Mouse (Mus musculus) megakaryocyte, adult 5-6 weeks (primary cell): ENCODE results near the gene Psma4. TPM values are rescaled to one million over a fixed set of nuclear protein-coding genes. Genes with fewer than 3 reads are reported as not detected.
"Not testable (repeated sequence)": the region's sequence is repeated elsewhere in the genome, so short reads cannot be mapped to it uniquely, and the experiment has no call there.

ENCODE experiments used
- ATAC-seq: 2 replicates; pipeline ENCODE4 v1.8.0; 2016; ENCODE audit warnings: mild to moderate bottlenecking, inconsistent platforms; ENCODE audit not compliant: poor library complexity, severe bottlenecking
- total RNA-seq, 2 experiments: library from RNA; stranded (forward) in 1 of 2; stranded (reverse) in 1 of 2; fragments of 153-499, 151-499 nt in 1 of 2; fragments of 221-1000, 200-1000 nt in 1 of 2; gene quantifications; 2 replicates each; pipeline versions ENCODE4 v1.2.3 to v1.2.4; 2015 to 2017

Gene Psma4
- total RNA-seq (2015), result 291 and 300 TPM in 2 replicates
- 323 and 387 TPM in 2 replicates for total RNA-seq (2017)

DNA sequence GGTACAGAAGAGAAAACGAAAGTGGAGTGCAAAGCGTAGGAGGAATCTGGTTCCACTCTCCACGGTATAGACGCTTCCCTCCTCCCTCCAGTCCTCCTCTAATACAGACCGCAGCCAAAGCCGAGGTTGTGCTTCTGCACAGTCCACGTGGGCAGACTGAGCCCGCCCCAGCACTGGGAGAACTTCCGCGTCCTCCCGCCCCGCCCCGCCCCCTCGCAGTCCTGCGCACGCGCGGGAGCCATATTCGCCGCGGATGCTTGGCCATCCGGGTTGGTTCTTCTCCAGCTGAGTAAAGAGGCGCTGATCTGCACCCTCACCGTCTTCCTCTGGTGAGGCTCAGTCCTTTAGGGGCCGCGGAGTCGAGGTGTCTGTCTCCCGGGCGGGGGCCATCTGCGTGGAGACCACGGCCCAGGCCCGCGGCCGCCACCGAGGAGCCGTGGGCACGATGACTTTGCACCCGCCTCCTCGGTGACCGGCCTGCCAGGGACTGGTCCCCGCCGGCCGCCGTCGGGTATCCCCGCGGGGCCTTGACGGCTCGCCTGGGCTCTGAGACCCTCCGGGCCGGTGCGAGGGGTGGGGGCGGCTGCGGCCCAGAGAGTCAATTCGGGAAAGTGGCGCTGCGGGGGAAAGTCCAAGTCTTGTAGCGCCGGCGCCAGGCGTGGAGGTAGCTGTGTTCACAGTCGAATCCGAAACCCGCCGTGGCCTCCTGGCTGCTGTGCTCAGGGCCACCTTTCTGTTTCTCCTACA is at the start of gene Psma4, which contains the start of gene AY074887:
Gene Psma4, plus strand, starts transcription at position 216 of the 747 bp plus-strand sequence.
Gene AY074887, minus strand, starts transcription at position 424 of the 747 bp plus-strand sequence.
- ATAC-seq, result peak; percentile 98

GRCm38 (mm10) chr9:54909446-54909845 is 41.1 kb upstream of the Psma4 start:
- ATAC-seq, result no peak

DNA sequence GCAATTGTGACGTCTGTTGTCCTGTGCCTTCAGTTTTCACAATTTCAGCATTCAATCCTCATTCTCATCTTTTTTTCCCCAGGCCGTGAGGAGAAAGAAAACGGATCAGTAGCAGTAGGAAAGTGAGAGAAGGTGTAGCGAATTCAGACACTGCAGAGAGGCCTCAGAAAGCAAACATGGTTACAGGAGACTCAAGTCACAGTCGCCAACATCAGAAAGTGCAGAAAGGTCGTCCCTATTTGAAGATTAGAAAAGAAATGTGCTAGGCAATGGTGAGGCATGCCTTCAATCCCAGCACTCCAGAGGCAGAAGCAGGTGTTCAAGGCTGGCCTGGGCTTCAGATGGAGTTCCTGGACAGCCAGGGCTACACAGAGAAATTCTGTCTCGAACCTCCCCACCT is 35.0 kb upstream of the Psma4 start:
- no peak for ATAC-seq

GRCm38 (mm10) chr9:54916401-54916800 is 34.2 kb upstream of the Psma4 start:
- ATAC-seq, result no peak

DNA sequence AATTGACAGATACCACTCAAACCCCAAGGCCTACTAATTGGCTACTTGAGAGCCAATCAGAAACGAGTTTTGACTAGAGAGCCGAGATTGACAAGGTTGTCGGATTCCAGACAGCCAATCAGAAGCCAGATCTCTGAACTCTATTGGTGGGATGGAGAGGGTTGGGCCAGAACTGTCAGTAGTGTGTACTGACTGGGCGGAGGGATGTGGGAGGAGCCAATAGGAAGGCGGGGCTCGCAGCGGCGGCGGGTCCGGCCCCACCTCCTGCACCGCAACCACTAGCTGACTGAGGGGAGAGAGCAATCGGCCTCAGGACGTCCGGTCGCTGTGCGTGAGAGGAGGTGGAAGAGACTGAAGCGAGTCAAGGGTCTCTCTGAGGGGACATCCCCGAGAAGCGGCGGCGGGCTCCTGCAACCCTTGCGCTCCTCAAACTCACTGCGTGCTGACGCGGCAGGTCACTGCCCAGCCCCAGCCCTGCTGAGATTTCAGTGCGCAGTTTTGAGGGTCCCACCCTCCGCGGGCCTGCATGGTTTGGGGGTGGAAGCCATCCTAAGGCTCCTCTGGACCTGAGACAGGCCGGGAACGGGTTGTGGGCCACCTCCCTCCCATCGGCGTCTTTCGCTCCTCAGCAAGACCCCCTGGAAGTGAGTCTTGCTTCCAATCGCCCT is 33.4 kb upstream of the Psma4 start, which contains the start of gene Hykk:
Gene Hykk, plus strand, starts transcription at position 274 of the 668 bp plus-strand sequence.
- peak; percentile 93 for ATAC-seq

DNA sequence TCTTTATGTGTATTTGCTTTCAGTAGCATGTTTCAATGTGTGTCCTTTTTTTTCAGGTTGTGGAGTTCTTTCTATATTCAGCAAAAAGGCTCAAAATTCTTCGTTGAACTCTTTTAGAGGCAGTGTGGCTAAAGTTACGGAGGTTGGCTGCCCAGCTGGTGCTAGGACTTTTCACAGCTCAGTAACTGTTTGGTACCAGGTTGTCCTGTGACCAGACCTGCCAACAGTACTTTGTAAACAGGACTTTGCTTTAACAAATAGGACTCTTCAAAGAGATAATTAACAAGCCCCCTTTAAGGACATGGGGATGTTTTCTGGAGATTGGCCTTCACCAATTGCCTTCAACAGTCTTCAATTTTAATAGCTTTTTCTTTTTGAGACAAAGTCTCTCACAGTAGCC is 32.4 kb upstream of the Psma4 start:
- ATAC-seq, result no peak

- no peak for ATAC-seq
Measured at GRCm38 (mm10) chr9:54918781-54919180, 31.8 kb upstream of the Psma4 start.

DNA sequence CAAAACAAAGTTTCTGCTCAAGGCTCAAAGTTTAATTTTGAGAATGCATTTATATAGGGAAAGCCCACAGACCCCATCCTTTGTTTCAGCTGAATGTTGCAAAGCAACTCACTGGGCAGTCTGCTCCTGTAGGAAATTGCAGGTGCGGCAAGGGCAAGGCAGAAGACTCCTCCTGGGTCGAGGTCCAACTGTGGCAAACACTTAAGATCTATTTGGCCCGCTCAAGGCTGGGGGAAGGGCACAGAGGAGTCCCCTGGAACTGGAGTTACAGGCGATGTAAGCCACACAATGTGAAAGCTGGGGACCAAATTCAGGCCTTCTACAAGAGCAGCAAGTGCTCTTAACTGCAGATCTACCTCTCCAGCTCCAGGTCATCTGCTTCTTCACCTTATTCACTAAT is 30.6 kb upstream of the Psma4 start:
- ATAC-seq, result no peak

GRCm38 (mm10) chr9:54930741-54931140 is 19.8 kb upstream of the Psma4 start:
- no peak for ATAC-seq

DNA sequence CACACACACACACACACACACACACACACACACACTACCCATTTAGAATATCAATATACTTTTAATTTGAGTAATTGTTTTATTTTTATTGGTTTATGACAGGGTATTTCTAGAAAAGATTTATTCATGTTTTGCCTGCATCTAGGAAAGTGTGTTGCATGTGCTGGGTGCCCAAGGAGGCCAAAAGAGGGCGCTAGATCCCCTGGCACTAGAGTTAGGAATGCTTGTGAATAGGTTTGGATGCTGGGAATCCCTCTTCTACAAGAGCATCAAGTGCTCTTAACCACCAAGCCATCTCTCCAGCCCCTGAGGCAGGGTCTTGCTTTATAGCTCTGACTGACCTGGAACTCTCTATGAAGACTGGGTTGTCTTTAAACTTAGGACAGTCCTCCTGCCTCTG is 18.8 kb upstream of the Psma4 start:
- ATAC-seq, result no peak

DNA sequence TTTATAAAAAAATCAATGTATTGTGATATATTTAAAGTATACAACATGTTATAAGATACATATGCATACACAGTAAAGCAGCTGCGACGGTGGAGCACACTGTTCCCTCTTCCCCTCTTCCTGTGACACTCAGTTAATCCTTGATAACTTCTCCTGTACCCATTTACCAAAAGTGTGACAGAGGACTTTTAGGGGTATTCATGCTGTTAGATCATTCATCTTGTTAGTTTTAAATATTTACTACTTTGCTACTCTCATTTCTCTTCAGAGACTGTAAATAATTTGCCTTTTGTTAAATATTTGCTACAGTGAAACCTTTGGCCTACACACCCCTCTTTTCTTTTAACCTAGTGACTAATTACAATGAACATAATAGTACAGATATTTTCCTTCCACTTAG is 18.2 kb upstream of the Psma4 start:
- no peak for ATAC-seq

DNA sequence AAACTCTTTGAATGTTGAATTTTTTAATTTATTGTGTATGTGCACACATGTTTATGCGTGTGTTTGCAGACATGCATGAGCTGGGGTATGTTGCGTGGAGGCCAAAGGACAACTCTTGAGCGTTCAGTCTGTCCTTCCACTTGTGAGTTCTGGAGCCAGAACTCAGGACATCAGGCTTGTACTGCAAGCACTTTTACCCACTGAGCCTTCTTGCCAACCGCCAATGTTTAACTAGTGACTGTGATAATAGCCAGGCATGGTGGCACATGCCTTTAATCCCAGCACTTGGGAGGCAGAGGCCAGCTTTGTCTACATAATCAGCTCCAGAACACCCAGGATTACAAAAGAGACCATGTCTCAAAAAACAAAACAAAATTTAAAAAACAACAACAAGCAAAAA is 8.5 kb upstream of the Psma4 start:
- ATAC-seq, result no peak

DNA sequence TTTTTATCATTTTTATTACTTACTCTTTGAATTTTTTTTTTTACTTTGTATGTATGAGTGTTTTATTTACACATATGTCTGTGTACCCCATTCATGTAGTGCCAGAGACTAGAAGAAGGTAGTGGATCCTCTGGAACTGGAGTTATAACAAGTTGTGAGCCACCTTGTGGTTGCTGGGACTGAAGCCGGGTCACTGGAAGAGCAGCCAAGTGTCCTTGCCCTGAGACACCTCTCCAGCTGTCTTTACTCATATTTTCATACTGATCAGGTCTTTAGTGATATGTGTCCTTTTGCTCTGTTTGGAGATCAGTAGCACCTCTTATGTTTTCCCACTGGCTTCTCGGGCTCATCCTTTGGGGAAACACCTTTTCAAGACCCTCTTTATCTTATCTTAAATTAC is 6.1 kb upstream of the Psma4 start:
- ATAC-seq, result no peak

GRCm38 (mm10) chr9:54946256-54946655 is 4.3 kb upstream of the Psma4 start:
- ATAC-seq, result no peak

DNA sequence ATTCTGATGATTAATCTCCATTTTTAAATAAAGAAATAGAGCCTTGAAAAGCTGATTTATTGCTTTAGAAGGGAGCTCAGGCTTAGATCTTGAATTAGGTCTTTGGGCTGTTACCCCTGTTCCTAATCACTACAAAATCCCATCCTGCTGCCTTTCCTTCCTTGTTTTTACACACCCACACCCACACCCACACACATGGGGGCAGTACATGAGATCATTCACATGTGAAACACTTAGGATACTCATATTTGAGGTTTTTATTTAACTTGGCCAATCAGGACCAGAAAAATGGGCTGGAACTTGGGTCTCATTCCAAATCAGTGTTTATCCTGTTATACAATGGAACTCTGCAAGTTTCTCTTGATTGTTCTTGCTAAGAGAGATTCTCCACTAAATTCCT is 1.1 kb upstream of the Psma4 start:
- no peak for ATAC-seq

DNA sequence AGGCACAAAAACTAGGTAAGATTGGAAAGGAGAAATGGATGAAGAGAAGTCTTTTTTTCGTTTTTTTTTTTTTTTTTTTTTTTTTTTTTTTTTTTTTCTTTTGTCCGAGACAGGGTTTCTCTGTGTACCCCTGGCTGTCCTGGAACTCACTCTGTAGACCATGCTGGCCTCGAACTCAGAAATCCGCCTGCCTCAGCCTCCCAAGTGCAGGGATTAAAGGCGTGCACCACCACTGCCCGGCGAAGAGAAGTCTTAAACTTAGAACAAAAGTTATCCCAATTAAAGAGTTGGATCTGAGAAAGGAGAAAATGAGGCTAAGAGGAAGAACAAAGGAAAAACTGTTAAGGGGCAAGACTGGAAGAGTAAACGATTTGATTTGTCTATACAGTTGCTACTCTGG is 428 bp upstream of the Psma4 start:
- ATAC-seq, result not testable (repeated sequence)

DNA sequence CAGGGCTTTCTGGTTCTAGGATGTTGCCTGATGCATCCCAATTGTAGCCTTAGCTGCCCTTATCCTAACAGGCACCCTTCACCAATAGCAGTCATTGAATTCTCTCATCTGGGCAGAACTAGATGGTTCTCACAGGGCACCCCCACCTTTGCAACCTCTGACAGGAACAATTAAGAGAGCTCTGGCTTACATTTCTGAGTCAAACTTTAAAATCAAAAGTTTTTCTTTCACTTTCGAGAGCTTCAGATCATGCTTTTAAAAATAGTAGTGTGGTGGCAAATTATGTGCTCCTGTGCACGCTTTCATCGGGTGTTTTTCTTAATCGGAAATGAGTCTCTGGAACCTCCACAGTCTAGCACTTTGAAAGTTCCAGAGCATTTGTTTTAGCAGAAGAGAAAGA is 10.5 kb downstream of the Psma4 start:
- no peak for ATAC-seq

GRCm38 (mm10) chr9:54963669-54964068 is 13.1 kb downstream of the Psma4 start:
- peak; percentile 57 for ATAC-seq

DNA sequence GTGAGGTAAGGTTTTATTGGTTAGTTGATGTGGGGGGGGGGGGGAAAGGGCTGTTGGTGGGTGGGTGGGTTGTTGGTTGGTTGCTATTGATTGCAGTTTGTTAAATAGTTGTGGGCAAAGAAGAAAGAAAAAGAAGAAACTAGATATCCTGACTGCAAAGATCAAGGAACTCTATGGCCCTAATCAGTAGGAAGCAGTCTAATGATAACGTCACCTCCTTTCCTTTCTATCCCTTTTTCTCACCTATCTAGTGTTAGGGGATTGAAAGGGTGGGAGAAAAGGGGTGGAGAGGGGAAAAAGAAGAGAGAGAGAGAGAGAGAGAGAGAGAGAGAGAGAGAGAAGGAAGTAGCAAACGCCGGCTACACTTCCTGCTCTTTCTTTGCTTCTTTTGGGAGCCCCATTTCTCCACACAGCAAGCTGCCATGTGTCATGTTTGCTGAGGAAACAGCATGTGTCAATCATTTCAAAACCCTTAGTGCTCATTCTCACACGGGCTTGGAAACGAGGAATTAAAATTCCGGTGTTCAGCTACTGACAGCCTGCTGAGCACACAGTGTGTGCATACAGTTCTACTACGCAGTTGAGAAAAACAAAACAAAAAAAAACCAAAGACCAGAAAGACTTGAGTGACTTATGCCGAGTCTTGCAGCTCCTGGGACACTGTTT is 19.5 kb downstream of the Psma4 start:
- no peak for ATAC-seq

- no peak for ATAC-seq
Measured at GRCm38 (mm10) chr9:54980674-54981073, 30.1 kb downstream of the Psma4 start, which contains the start of gene Chrna5. Chrna5 (plus strand) TSS chr9:54980880.

DNA sequence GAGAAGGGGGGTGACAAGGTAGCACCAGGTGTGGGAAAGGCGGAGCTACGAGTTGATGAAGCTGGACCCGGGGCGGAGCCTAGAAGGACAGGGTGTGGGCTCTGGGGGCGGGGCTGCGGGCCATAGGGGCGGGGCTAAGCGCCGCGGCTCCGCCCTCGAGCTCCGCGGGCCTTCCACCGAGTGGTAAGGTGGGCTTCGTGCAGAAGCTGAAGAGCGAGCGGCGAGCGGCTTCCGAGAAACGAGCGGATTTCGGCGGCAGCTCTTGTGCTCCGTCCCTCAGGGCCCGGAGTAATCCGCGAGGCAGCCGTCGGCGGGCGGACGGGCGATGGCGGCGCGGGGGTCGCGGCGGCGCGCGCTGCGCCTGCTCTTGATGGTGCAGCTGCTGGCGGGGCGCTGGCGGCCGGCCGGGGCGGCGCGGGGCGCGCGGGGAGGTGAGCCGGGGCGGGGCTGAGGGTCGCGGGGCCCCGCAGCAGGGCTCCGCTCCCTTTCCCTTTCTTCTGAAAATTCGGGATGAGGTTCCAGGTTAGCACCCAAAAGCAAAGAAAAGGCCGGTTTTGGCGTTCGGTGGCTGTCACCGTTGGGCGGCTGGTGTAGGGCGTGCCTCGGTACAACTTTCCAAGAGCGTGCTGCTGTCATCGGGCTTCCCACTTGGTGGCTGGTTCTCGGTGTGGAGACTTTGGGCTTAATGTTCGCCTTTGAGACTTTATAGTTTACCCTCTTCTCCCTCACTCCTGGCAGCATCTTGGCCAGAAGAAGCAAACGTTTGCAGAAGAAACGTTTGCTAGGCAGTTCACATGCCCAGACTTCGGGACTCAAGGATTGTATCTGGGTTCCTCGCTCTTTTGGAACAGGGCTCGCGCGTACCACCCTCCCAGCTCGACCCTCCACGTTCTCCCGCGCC is 31.0 kb downstream of the Psma4 start:
- no peak for ATAC-seq
